Mouse (Mus musculus): ENCODE data around the gene Dnali1. TPM values are rescaled to one million over a fixed set of nuclear protein-coding genes. Genes with fewer than 3 reads are reported as not detected.

The Dnali1 gene
- polyA plus RNA-seq, 1 experiment = 0.14 TPM

- TF ChIP-seq REST (IDR thresholded peaks at IDR 0.05; ENCODE audit: insufficient read depth, insufficient read length) (no peak), POLR2A (IDR thresholded peaks at IDR 0.05; ENCODE audit: insufficient read length, low read depth) (no peak), USF1 (IDR thresholded peaks at IDR 0.05; ENCODE audit: low read depth) (no peak), TCF3 (IDR thresholded peaks at IDR 0.05; ENCODE audit: insufficient read length, low read depth) (no peak), E2F4 (IDR thresholded peaks at IDR 0.05; ENCODE audit: insufficient read depth) (no peak), SRF (IDR thresholded peaks at IDR 0.05; ENCODE audit: control insufficient read depth, insufficient read length, low read depth) (peak; percentile 2)
- Histone ChIP-seq H3K4me2 (ENCODE audit: low read depth) (peak overlapping the region; percentile 86), H3K27me3 (ENCODE audit: control insufficient read depth, insufficient read depth, insufficient read length) (no peaks in the 10 kb centered on the region), H3ac (ENCODE audit: control insufficient read depth, insufficient read length) (peak overlapping the region; percentile 64), H3K4me3 (peak overlapping the region; percentile 48), H3K79me2 (ENCODE audit: control insufficient read depth, insufficient read depth) (peaks cover 4% of the 10 kb centered on the region), H3K36me3 (ENCODE audit: control insufficient read depth, insufficient read depth) (peaks cover 5% of the 10 kb centered on the region)
These were observed 19.9 kb upstream of the Dnali1 start for GRCm38 (mm10) chr4:125085346-125085841.

GRCm38 (mm10) chr4:125084403-125085345 is 19.2 kb upstream of the Dnali1 start, which contains the start of gene Meaf6:
Gene Meaf6, plus strand, starts transcription at chr4:125085134.
- H3K4me2 ChIP-seq (ENCODE audit: low read depth) = peak within 1 kb of the TSS; percentile 98
- peaks cover 5% of the 10 kb centered on the region for H3K36me3 ChIP-seq (ENCODE audit: control insufficient read depth, insufficient read depth)
- peak; percentile 67 for TF ChIP-seq SRF (IDR thresholded peaks at IDR 0.05; ENCODE audit: control insufficient read depth, insufficient read length, low read depth)
- TF ChIP-seq MYOG (IDR thresholded peaks at IDR 0.05; ENCODE audit: control insufficient read depth in 1 of 3, insufficient read depth in 1 of 3, insufficient read length in 2 of 3, low read depth in 2 of 3) = peak in 1 of 3 experiments; percentile 58
- TF ChIP-seq TCF12 (IDR thresholded peaks at IDR 0.05; ENCODE audit: insufficient read depth, poor library complexity, severe bottlenecking) = no peak
- TF ChIP-seq MAX (IDR thresholded peaks at IDR 0.05; ENCODE audit: low read depth) = no peak
- TF ChIP-seq POLR2AphosphoS2 (IDR thresholded peaks at IDR 0.05; ENCODE audit: insufficient read length, low read depth) = peak; percentile 76
- peak; percentile 82 for TF ChIP-seq POLR2A (IDR thresholded peaks at IDR 0.05; ENCODE audit: insufficient read length, low read depth)
- TF ChIP-seq E2F4 (IDR thresholded peaks at IDR 0.05; ENCODE audit: insufficient read depth) = peak; percentile 62
- TF ChIP-seq MYOD1 (IDR thresholded peaks at IDR 0.05; ENCODE audit: control insufficient read depth in 1 of 3, insufficient read length in 2 of 3, low read depth in 2 of 3) = peak in 1 of 3 experiments; percentile 48
- no peaks in the 10 kb centered on the region for H3K27me3 ChIP-seq (ENCODE audit: control insufficient read depth, insufficient read depth, insufficient read length)
- peak within 1 kb of the TSS; percentile 48 for H3K4me3 ChIP-seq
- peak within 1 kb of the TSS; percentile 64 for H3ac ChIP-seq (ENCODE audit: control insufficient read depth, insufficient read length)
- peaks cover 4% of the 10 kb centered on the region for H3K79me2 ChIP-seq (ENCODE audit: control insufficient read depth, insufficient read depth)

DNA sequence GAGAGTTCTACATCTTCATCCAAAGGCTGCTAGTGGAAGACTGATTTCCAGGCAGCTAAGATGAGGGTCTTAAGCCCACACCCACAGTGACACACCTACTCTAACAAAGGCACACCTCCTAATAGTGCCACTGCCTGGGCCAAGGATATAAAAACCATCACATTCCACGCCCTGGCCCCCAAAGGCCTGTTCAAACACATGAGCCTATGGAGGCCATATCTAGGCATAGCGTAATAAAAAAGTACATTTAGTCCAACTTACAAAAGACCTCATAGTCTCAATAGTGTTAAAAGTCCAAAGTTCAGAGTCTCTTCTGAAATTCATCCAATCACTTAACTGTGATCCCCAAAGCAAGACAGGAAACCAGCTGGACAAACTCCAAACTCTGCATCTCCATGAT is 13.2 kb upstream of the Dnali1 start:
- TF ChIP-seq TCF3 (IDR thresholded peaks at IDR 0.05; ENCODE audit: insufficient read length, low read depth) (no peak), MYOG (IDR thresholded peaks at IDR 0.05; ENCODE audit: control insufficient read depth in 1 of 3, insufficient read depth in 1 of 3, insufficient read length in 2 of 3, low read depth in 2 of 3) (no peak), POLR2A (IDR thresholded peaks at IDR 0.05; ENCODE audit: insufficient read length, low read depth) (no peak), POLR2AphosphoS2 (IDR thresholded peaks at IDR 0.05; ENCODE audit: insufficient read length, low read depth) (no peak), TCF12 (IDR thresholded peaks at IDR 0.05; ENCODE audit: insufficient read depth, poor library complexity, severe bottlenecking) (no peak), MYOD1 (IDR thresholded peaks at IDR 0.05; ENCODE audit: control insufficient read depth in 1 of 3, insufficient read length in 2 of 3, low read depth in 2 of 3) (no peak), USF1 (IDR thresholded peaks at IDR 0.05; ENCODE audit: low read depth) (no peak), REST (IDR thresholded peaks at IDR 0.05; ENCODE audit: insufficient read depth, insufficient read length) (no peak), SRF (IDR thresholded peaks at IDR 0.05; ENCODE audit: control insufficient read depth, insufficient read length, low read depth) (no peak), MAX (IDR thresholded peaks at IDR 0.05; ENCODE audit: low read depth) (no peak), CEBPB (IDR thresholded peaks at IDR 0.05; ENCODE audit: insufficient read depth, poor library complexity, severe bottlenecking) (no peak), E2F4 (IDR thresholded peaks at IDR 0.05; ENCODE audit: insufficient read depth) (no peak)
- no peaks in the 10 kb centered on the region for H3K79me2 ChIP-seq (ENCODE audit: control insufficient read depth, insufficient read depth)
- no peak overlapping the region for H3K4me2 ChIP-seq (ENCODE audit: low read depth)
- H3K27me3 ChIP-seq (ENCODE audit: control insufficient read depth, insufficient read depth, insufficient read length) = no peaks in the 10 kb centered on the region
- no peak overlapping the region for H3ac ChIP-seq (ENCODE audit: control insufficient read depth, insufficient read length)
- H3K4me3 ChIP-seq = no peak overlapping the region
- no peaks in the 10 kb centered on the region for H3K36me3 ChIP-seq (ENCODE audit: control insufficient read depth, insufficient read depth)

DNA sequence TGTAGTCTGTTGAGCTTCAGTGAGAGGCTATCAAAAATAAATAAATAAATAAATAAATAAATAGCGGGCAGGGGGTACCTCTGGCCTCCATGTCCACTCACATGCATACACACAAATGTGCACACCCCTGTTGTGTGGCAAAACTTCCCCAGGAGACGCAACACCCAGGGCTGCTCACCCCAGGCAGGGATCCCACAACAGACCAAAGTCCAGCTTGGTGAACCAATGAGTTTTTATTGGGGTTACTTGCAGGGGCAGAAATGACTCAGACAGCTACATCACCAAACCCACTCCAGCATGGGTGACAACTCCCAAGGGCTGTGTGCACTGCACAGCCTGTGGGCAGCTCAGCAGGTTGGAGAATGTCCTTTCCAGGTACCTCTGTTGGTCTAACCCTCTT is 12.2 kb upstream of the Dnali1 start:
- Histone ChIP-seq H3K79me2 (ENCODE audit: control insufficient read depth, insufficient read depth) (no peaks in the 10 kb centered on the region), H3K4me3 (no peak overlapping the region), H3ac (ENCODE audit: control insufficient read depth, insufficient read length) (no peak overlapping the region), H3K27me3 (ENCODE audit: control insufficient read depth, insufficient read depth, insufficient read length) (no peaks in the 10 kb centered on the region), H3K4me2 (ENCODE audit: low read depth) (no peak overlapping the region), H3K36me3 (ENCODE audit: control insufficient read depth, insufficient read depth) (peaks cover 6% of the 10 kb centered on the region)
- TF ChIP-seq SRF (IDR thresholded peaks at IDR 0.05; ENCODE audit: control insufficient read depth, insufficient read length, low read depth) = no peak
- no peak for TF ChIP-seq MAX (IDR thresholded peaks at IDR 0.05; ENCODE audit: low read depth)
- no peak for TF ChIP-seq POLR2A (IDR thresholded peaks at IDR 0.05; ENCODE audit: insufficient read length, low read depth)
- TF ChIP-seq TCF3 (IDR thresholded peaks at IDR 0.05; ENCODE audit: insufficient read length, low read depth) = no peak
- no peak for TF ChIP-seq E2F4 (IDR thresholded peaks at IDR 0.05; ENCODE audit: insufficient read depth)
- no peak for TF ChIP-seq REST (IDR thresholded peaks at IDR 0.05; ENCODE audit: insufficient read depth, insufficient read length)
- TF ChIP-seq MYOG (IDR thresholded peaks at IDR 0.05; ENCODE audit: control insufficient read depth in 1 of 3, insufficient read depth in 1 of 3, insufficient read length in 2 of 3, low read depth in 2 of 3) = no peak
- no peak for TF ChIP-seq USF1 (IDR thresholded peaks at IDR 0.05; ENCODE audit: low read depth)
- TF ChIP-seq MYOD1 (IDR thresholded peaks at IDR 0.05; ENCODE audit: control insufficient read depth in 1 of 3, insufficient read length in 2 of 3, low read depth in 2 of 3) = no peak
- TF ChIP-seq TCF12 (IDR thresholded peaks at IDR 0.05; ENCODE audit: insufficient read depth, poor library complexity, severe bottlenecking) = no peak
- TF ChIP-seq CEBPB (IDR thresholded peaks at IDR 0.05; ENCODE audit: insufficient read depth, poor library complexity, severe bottlenecking) = no peak
- no peak for TF ChIP-seq POLR2AphosphoS2 (IDR thresholded peaks at IDR 0.05; ENCODE audit: insufficient read length, low read depth)
